Mouse (Mus musculus) forebrain, embryonic 13.5 days (tissue): ENCODE results near the gene Aff4. TPM values are rescaled to one million over a fixed set of nuclear protein-coding genes. Genes with fewer than 3 reads are reported as not detected.
"Not testable (repeated sequence)": the region's sequence is repeated elsewhere in the genome, so short reads cannot be mapped to it uniquely, and the experiment has no call there.

ENCODE experiments used
- ATAC-seq: fragments of 200-750 bp; cut with Nextera tagmentation; 2 replicates; pipeline ENCODE4 v1.8.0; 2017
- H3K27ac ChIP-seq: fragments of 300-500 bp; sonication (generic); 2 replicates; pipeline ENCODE4 v1.5.1; 2015; ENCODE audit warnings: inconsistent platforms, mild to moderate bottlenecking, moderate library complexity
- H3K27me3 ChIP-seq: fragments of 300-500 bp; sonication (generic); 2 replicates; pipeline ENCODE4 v1.6.1; 2015; ENCODE audit warnings: mild to moderate bottlenecking, inconsistent platforms
- H3K36me3 ChIP-seq: fragments of 300-500 bp; sonication (generic); 2 replicates; pipeline ENCODE4 v1.6.1; 2015; ENCODE audit warnings: mild to moderate bottlenecking, inconsistent platforms; ENCODE audit not compliant: poor library complexity, severe bottlenecking
- H3K4me1 ChIP-seq: fragments of 300-500 bp; sonication (generic); 2 replicates; pipeline ENCODE4 v1.6.1; 2015; ENCODE audit warnings: inconsistent platforms
- H3K4me2 ChIP-seq: fragments of 300-500 bp; sonication (generic); 2 replicates; pipeline ENCODE4 v1.6.1; 2015; ENCODE audit warnings: inconsistent platforms, mild to moderate bottlenecking, moderate library complexity
- H3K4me3 ChIP-seq: fragments of 300-500 bp; sonication (generic); 2 replicates; pipeline ENCODE4 v1.5.1; 2015; ENCODE audit warnings: mild to moderate bottlenecking, inconsistent platforms
- H3K9ac ChIP-seq: fragments of 300-500 bp; sonication (generic); 2 replicates; pipeline ENCODE4 v1.6.1; 2015; ENCODE audit warnings: mild to moderate bottlenecking, inconsistent platforms
- H3K9me3 ChIP-seq: fragments of 300-500 bp; sonication (generic); replicated peaks from 2 replicates; pipeline ENCODE4 v1.6.1; 2016; ENCODE audit warnings: inconsistent platforms
- WGBS: fragments of 180-500 bp; shearing (Covaris S2); methylation state at CpG from one replicate; pipeline ENCODE4 v1.1.7; 2015; 5-methylcytosine and 5-hydroxymethylcytosine counted together
- polyA plus RNA-seq: library from polyadenylated mRNA; unstranded; fragments of >200 nt; fragmentation: Nextera tagmentation; extraction: Ambion mirVana; gene quantifications from 2 replicates; pipeline ENCODE4 v1.2.1, GENCODE M21; 2015

The Aff4 gene
- polyA plus RNA-seq, 1 experiment from 2014 or later, result 66.0 TPM

- H3K9me3 ChIP-seq, H3K27me3 ChIP-seq, H3K4me3 ChIP-seq, ATAC-seq, H3K27ac ChIP-seq, H3K9ac ChIP-seq, H3K4me2 ChIP-seq, H3K4me1 ChIP-seq, H3K36me3 ChIP-seq: not testable (repeated sequence)
- WGBS, result 91% methylated on average over 3 of the region's 3 CpGs
These were observed 32.1 kb upstream of the Aff4 start for GRCm38 (mm10) chr11:53318568-53318967.

DNA sequence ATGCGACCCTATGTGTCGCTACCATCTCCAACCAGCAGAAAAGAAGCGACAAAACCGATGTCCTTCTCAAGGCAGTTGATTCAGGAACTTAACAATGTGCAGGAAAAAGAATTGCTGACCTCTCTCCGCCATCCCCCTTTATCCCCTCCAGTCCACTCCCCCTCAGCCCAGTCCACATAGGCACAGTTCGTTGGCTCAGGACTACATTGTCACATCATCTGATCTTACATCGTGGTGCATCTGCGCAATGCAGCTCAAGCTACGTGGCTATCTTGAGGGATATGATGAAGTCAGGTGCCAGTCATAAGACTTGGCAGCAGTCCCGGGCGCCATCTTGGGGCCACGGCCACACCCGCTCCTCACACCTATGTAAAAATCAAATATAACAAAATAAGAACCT lies 30.8 kb upstream of the Aff4 start:
- H3K36me3 ChIP-seq, H3K27me3 ChIP-seq, ATAC-seq, H3K4me2 ChIP-seq, H3K4me1 ChIP-seq, H3K27ac ChIP-seq, H3K9me3 ChIP-seq, H3K4me3 ChIP-seq, H3K9ac ChIP-seq: not testable (repeated sequence)
- WGBS, result 94% methylated on average over 13 of the region's 13 CpGs

DNA sequence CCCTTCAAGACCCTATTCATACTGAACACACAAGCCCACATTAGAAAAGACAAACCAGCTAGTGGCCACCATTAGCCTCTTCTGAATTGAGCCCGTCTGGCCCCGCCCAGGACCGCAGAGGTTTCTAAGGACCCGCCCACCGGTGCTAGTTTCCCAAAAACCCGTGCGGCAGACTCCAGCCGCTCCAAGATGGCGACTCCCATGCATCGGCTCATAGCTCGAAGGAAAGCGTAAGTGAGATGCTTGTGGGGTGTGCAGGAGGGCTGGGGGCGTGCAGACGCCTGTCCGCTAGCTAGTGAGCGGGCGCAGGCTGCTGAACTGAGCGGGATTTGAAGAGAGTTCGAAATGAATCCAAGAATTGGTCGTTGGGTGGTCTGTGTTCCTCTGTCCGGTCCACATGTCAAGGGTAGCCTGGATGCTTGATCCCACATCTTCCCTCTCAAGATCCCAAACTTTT lies 26.1 kb upstream of the Aff4 start, which contains the start of gene Zcchc10:
Zcchc10 (plus strand) TSS at position 168 of the 457 bp plus-strand sequence.
- peak; percentile 96 for ATAC-seq
- no peaks in the 10 kb centered on the region; the same call in 1 of the 2 replicates for H3K27me3 ChIP-seq
- H3K36me3 ChIP-seq, result peaks cover 26% of the 10 kb centered on the region
- peaks cover 10% of the 10 kb centered on the region for H3K4me1 ChIP-seq
- H3K27ac ChIP-seq, result peak within 1 kb of the TSS; percentile 60
- peak within 1 kb of the TSS; percentile 83 for H3K9ac ChIP-seq
- WGBS, result under 1% methylated on average over 21 of the region's 21 CpGs
- peak within 1 kb of the TSS; percentile 79 for H3K4me3 ChIP-seq
- peak within 1 kb of the TSS; percentile 61 for H3K4me2 ChIP-seq
- H3K9me3 ChIP-seq, result no peaks in the 10 kb centered on the region

- WGBS, result 92% methylated on average over 7 of the region's 7 CpGs
- Histone ChIP-seq H3K27ac (no peak overlapping the region), H3K36me3 (peaks cover 62% of the 10 kb centered on the region), H3K9ac (no peak overlapping the region), H3K4me2 (no peak overlapping the region), H3K4me1 (peaks cover 5% of the 10 kb centered on the region), H3K27me3 (no peaks in the 10 kb centered on the region), H3K9me3 (no peaks in the 10 kb centered on the region), H3K4me3 (no peak overlapping the region)
- no peak for ATAC-seq
These were observed 20.3 kb upstream of the Aff4 start for GRCm38 (mm10) chr11:53330325-53330724.

DNA sequence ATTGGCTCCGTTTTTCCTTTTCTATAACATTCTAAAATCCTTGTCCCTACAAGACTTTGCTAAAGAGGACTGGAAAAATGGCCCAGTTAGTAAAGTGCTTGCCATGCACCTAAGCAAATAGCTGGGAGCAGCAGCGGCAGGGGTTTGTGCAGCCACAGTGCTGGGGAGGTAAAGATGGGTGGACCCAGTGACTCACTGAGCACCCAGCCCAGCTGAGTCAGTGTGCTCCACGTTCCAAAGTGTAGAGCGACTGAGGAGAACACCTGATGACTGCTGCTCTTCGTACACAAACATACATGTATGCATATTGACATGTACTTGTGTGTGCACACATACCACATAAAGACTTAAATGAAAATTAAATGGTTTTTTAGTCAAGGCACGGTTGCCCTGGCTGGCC lies 19.5 kb upstream of the Aff4 start:
- Histone ChIP-seq H3K4me2 (no peak overlapping the region), H3K9me3 (no peaks in the 10 kb centered on the region), H3K9ac (no peak overlapping the region), H3K4me3 (no peak overlapping the region), H3K36me3 (peaks cover 62% of the 10 kb centered on the region), H3K4me1 (no peaks in the 10 kb centered on the region), H3K27me3 (no peaks in the 10 kb centered on the region), H3K27ac (no peak overlapping the region)
- 92% methylated on average over 6 of the region's 6 CpGs for WGBS
- ATAC-seq, result no peak

GRCm38 (mm10) chr11:53332076-53332680 lies 18.5 kb upstream of the Aff4 start:
- Histone ChIP-seq H3K9me3 (no peaks in the 10 kb centered on the region), H3K4me2 (no peak overlapping the region), H3K4me1 (no peaks in the 10 kb centered on the region), H3K9ac (no peak overlapping the region), H3K27me3 (no peaks in the 10 kb centered on the region), H3K27ac (no peak overlapping the region), H3K36me3 (peaks cover 58% of the 10 kb centered on the region), H3K4me3 (no peak overlapping the region)
- no peak for ATAC-seq
- 85% methylated on average over 13 of the region's 14 CpGs for WGBS

DNA sequence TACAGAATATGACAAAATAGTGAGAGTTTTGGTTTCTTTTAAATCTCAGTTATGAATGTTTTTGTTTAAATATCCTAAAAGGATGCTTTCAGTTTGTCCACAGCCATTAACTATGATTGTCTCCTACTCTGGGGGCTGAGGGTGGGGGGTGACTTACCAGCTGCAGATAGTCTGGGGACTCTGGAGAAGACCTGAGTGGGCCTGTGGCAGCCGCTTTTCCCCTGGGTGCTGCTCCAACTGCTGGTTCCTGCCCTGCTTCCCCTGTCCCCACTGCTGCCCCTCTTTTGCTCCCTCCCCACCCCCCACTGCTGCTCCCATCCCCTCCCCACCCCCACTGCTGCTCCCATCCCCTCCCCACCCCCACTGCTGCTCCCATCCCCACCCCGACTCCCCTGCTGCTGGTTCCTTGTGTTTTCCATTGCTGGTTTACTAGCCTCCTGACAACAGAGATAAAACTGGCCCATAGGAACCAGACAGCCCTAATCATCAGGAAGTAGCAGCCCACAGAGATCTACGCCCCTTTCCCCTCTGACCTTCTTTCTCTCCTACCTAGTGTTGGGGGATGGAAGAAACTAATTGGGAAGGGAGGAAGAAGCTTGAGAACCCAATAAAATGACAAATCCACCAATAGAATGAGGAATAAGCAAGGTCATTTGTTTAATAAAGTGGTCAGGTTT lies 15.0 kb upstream of the Aff4 start:
- ATAC-seq, result no peak
- no peaks in the 10 kb centered on the region for H3K9me3 ChIP-seq
- no peaks in the 10 kb centered on the region for H3K27me3 ChIP-seq
- no peak overlapping the region for H3K4me3 ChIP-seq
- H3K4me2 ChIP-seq, result no peak overlapping the region
- peaks cover 27% of the 10 kb centered on the region for H3K36me3 ChIP-seq
- 47% methylated on average over 3 of the region's 3 CpGs for WGBS
- no peak overlapping the region for H3K9ac ChIP-seq
- H3K4me1 ChIP-seq, result no peaks in the 10 kb centered on the region
- H3K27ac ChIP-seq, result no peak overlapping the region

DNA sequence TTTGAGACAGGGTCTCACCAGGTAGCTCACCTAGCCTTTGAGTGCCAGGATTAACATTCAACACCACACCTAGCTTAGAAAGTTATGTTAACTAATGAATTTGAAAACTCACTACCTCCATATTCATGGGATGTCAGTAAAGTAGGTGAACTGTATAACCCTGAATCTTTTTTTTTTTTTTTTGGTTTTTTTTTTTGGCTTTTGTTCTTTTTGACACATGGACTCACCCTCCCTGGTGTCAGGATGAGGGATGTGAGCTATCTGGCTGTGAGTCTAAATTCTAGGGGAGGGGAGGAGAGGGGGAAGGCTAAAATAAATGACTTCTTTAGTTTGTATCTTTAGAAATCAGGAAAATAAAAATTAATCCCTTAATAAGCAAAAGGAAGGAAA lies 14.5 kb upstream of the Aff4 start:
- Histone ChIP-seq H3K9me3 (no peaks in the 10 kb centered on the region), H3K27me3 (no peaks in the 10 kb centered on the region), H3K27ac (no peak overlapping the region), H3K4me3 (no peak overlapping the region), H3K36me3 (peaks cover 22% of the 10 kb centered on the region), H3K9ac (no peak overlapping the region), H3K4me2 (no peak overlapping the region), H3K4me1 (no peaks in the 10 kb centered on the region)
- ATAC-seq, result no peak

- Histone ChIP-seq H3K36me3 (peaks cover 14% of the 10 kb centered on the region), H3K27ac (no peak overlapping the region), H3K9me3 (no peaks in the 10 kb centered on the region), H3K27me3 (no peaks in the 10 kb centered on the region), H3K4me2 (no peak overlapping the region), H3K4me1 (no peaks in the 10 kb centered on the region), H3K4me3 (no peak overlapping the region), H3K9ac (no peak overlapping the region)
- no peak for ATAC-seq
- WGBS, result 85% methylated on average over 1 of the region's 1 CpGs
These were observed 13.7 kb upstream of the Aff4 start for GRCm38 (mm10) chr11:53336924-53337323.

DNA sequence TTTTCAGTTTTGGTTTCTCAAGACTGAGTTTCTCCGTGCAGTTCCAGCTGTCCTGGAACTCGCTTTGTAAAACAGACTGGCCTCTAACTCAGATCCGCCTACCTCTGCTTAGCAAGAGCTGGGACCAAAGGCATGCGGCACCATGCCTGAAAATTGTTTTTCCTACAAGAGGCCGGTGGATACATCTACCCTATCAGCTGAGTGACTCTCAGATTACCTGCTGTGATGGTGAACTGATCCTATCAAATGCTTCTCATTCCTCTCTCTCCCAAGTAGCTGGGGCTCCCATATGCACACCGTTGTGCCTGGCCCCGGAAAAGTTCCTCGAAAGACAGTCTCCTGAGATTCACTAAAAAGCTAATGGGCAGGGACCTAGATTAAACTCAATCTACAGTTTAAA lies 12.9 kb upstream of the Aff4 start:
- H3K27ac ChIP-seq, result no peak overlapping the region
- H3K27me3 ChIP-seq, result no peaks in the 10 kb centered on the region
- no peaks in the 10 kb centered on the region for H3K4me1 ChIP-seq
- peaks cover 7% of the 10 kb centered on the region; the same call in 1 of the 2 replicates for H3K36me3 ChIP-seq
- H3K4me2 ChIP-seq, result no peak overlapping the region
- ATAC-seq, result no peak
- no peak overlapping the region for H3K4me3 ChIP-seq
- no peaks in the 10 kb centered on the region for H3K9me3 ChIP-seq
- no peak overlapping the region for H3K9ac ChIP-seq
- 73% methylated on average over 8 of the region's 8 CpGs for WGBS

DNA sequence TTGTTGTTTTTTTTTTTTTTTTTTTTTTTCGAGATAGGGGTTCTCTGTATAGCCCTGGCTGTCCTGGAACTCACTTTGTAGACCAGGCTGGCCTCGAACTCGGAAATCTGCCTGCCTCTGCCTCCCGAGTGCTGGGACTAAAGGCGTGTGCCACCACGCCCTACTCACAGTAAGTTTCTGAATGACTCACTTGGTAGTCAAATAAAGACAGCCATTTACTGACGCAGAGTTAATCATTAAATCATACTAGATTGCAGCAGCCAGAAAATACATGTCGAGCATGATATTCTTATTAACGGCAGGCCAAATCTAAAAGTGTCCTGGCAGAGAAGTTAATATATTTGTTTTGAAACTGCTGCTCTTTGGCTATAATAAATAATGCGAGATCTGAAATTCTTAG lies 9.6 kb upstream of the Aff4 start:
- WGBS, result 91% methylated on average over 9 of the region's 10 CpGs

DNA sequence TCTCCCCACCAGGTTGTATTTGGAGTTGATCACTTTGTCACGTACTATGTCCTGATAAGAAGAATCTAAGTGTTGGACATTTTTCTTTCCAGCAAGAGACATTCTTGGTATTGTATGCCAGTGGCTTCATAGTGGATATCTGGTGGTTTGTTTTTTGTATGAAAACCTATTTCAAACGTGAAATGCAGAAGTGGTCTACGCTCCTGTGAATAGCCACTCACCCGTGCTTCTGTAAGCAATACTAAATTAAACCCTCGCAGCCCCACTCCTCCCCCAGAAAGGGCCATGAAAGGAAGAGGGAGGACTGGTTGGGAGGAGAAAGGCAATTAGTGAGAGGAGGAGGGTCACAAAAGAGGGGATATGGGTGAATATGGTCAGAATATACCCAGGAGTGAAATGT lies 7.9 kb upstream of the Aff4 start:
- no peak for ATAC-seq
- no peaks in the 10 kb centered on the region for H3K36me3 ChIP-seq
- 52% methylated on average over 5 of the region's 5 CpGs for WGBS

More for the DNA sequence above, 9.6 kb upstream of the Aff4 start:
- H3K4me3 ChIP-seq, ATAC-seq, H3K27ac ChIP-seq, H3K36me3 ChIP-seq, H3K9me3 ChIP-seq, H3K4me2 ChIP-seq, H3K9ac ChIP-seq, H3K27me3 ChIP-seq, H3K4me1 ChIP-seq: not testable (repeated sequence)

GRCm38 (mm10) chr11:53345328-53345727 lies 5.3 kb upstream of the Aff4 start:
- Histone ChIP-seq H3K9me3 (no peaks in the 10 kb centered on the region), H3K9ac (no peak overlapping the region), H3K4me3 (no peak overlapping the region), H3K27me3 (no peaks in the 10 kb centered on the region), H3K4me2 (no peak overlapping the region), H3K4me1 (no peaks in the 10 kb centered on the region), H3K27ac (no peak overlapping the region), H3K36me3 (no peaks in the 10 kb centered on the region)
- no peak for ATAC-seq
- 55% methylated on average over 5 of the region's 5 CpGs for whole genome bisulfite sequencing

More for the DNA sequence above, 7.9 kb upstream of the Aff4 start:
- Histone ChIP-seq H3K4me3 (no peak overlapping the region), H3K4me2 (no peak overlapping the region), H3K9me3 (no peaks in the 10 kb centered on the region), H3K27me3 (no peaks in the 10 kb centered on the region), H3K9ac (no peak overlapping the region), H3K27ac (no peak overlapping the region), H3K4me1 (no peaks in the 10 kb centered on the region)
